Mouse (Mus musculus): ENCODE measurements around the gene Esp24.
"Not testable (repeated sequence)": the region's sequence is repeated elsewhere in the genome, so short reads cannot be mapped to it uniquely, and the experiment has no call there.

The Esp24 gene

DNA sequence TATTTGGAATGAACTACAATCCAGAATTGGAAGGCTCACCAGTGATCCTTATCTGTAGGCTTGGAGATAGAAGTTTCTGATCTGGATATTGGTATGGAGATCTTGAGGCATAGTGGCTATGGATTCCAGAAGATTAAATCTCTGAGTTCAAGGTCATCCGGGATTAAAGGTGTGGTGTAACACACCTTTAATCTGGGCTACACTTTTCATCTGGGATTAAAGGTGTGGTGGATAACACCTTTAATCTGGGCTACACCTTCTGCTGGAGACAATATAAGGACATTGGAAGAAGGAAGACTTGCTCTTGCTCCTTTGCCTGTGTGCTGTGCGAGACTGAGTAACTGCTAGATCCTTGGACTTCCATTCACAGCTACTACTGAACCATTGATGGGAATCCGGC is at the start of gene Esp24:
Gene Esp24, plus strand, starts transcription at position 301 of the 400 bp plus-strand sequence.
- not testable (repeated sequence) for DNase-seq (ENCODE audit: low spot score)

DNA sequence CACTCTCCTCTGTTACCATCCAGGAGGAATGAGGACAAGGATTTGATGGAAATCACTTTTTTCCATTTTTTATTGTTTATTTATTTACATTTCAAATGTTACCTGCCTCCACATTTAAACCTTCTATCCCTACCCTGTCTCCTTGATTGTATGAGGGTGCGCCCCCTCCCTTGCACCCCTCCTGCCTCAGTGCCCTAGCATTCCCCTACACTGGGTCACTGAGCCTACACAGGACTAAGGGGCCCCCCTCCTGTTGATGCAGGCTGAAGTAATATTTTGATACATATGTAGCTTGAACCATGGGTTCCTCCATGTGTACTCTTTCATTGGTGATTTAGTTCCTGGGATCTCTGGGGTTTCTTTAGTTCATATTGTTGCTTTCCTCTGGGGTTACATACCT is 26.6 kb upstream of the Esp24 start:
- DNase-seq (ENCODE audit: low spot score): no peak

DNA sequence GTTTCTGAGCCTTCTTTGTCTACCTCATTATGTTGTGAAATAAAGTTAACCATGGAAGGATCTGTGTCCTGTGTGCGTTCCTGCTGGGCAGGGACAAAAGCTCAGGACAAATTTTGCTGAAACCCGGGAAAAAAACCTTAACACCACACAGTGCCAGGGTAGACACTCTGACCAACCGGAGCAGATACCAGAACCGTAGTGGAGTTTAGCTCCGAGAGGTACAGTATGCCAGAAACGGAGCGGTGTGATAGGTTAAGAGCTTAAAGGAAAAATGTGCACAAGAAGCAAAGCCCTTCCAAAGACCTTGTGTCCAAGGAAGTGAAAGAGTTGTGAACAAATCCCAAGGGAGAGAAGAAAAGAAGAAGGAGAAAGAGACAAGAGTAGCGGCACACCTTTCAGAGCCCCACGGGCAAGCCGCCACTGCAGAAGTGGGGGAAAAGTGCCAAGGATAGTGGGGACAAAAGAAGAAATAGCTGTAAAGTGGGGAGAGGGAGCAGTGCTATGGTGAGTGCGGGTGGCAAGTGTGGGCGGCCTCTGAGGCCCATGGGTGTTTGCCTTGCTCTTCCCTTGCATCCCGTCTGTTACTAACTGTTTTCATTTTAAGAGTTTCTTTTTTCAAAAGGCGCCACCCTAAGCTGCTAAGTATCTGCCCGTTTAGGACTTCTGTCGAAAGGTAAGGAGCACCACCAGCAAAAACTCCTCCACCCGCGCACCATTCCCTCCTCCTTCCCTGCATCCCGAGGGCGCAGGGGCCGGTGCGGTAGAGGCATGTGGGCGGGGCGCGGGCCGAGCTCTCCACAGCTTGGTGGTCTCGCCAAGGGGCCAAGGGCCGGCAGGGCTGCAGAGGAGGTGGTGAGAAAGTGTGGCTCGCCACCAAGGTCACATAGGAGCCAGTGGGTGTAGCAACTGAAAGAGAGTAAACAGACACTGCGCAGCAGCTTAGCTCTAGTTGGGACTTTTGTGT is 25.5 kb upstream of the Esp24 start:
- no peak for DNase-seq (ENCODE audit: low spot score)

GRCm38 (mm10) chr17:39017184-39017583 is 19.3 kb upstream of the Esp24 start:
- no peak for DNase-seq (ENCODE audit: low spot score)

DNA sequence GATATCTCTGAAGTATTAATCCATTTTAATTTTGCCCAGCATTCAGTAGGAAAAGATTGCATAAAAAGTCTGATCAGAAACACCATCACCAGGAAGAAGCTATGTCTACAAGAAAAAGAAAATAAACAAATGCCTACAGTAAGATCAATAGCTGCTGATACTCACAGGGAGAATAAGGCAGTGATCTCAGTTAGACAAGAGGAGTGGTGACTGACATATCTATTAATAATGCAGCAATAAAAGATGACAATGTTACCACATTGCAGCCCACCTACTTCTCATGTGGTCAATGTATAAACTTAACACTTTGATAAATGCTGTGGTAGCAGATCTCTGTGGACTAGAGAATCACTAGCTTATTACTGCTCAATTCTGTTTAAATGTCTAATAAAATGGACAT is 6.7 kb downstream of the Esp24 start, which contains the start of gene Gm21903:
Gene Gm21903, minus strand, starts transcription at position 101 of the 400 bp plus-strand sequence.
- DNase-seq (ENCODE audit: low spot score): no peak

- no peak for DNase-seq (ENCODE audit: low spot score)
These were observed 27.1 kb downstream of the Esp24 start for GRCm38 (mm10) chr17:39063641-39064040.

GRCm38 (mm10) chr17:39076937-39077336 is 40.4 kb downstream of the Esp24 start, which contains the start of gene Esp23:
Esp23 (minus strand) TSS chr17:39077037.
- no peak for DNase-seq (ENCODE audit: low spot score)

Data from T-cell, adult 2 months (primary cell).